In genomic region chr4:154294262-154294731, GRCm38 (mm10) we compare ENCODE assay signal across 15 mouse cellular contexts. TPM values are rescaled to one million over a fixed set of nuclear protein-coding genes. Genes with fewer than 3 reads are reported as not detected.
DNase-seq lines count a peak whose midpoint lies in the region; ATAC-seq and TF ChIP-seq lines count a peak whose summit lies in the region.
"Had no signal": no experiment of that assay in that cellular context is flagged by ENCODE, and none has a peak within 500 bp of the region (broad histone marks: within the 10 kb centered on the region; RNA-seq: fewer than 3 reads in every experiment).

No protein-coding gene starts in this region.

- H3K27ac ChIP-seq in lung, embryonic 16.5 days (ENCODE audit: low read length), result peak overlapping the region; percentile 43
- peak overlapping the region; percentile 74 for H3K27ac ChIP-seq in intestine, postnatal 0 days (ENCODE audit: low read depth, low read length)
- peak overlapping the region; percentile 82 for H3K27ac ChIP-seq in stomach, embryonic 15.5 days
- H3K27ac ChIP-seq in hindbrain, embryonic 12.5 days, result no peak overlapping the region

- H3K36me3 ChIP-seq in lung, embryonic 16.5 days (ENCODE audit: control insufficient read depth, insufficient read depth, low read length), result no peaks in the 10 kb centered on the region
- H3K36me3 ChIP-seq in intestine, postnatal 0 days (ENCODE audit: control insufficient read depth, insufficient read depth), result peaks cover 24% of the 10 kb centered on the region; the same call in 1 of the 2 replicates
- H3K36me3 ChIP-seq in stomach, embryonic 15.5 days, result no peaks in the 10 kb centered on the region
- H3K36me3 ChIP-seq in hindbrain, embryonic 12.5 days, result no peaks in the 10 kb centered on the region

- no peak overlapping the region for H3K4me2 ChIP-seq in lung, embryonic 16.5 days (ENCODE audit: low read depth, low read length)
- peak overlapping the region; percentile 52 for H3K4me2 ChIP-seq in intestine, postnatal 0 days (replicated peaks; ENCODE audit: low read depth)
- peak overlapping the region; percentile 23; the same call in 1 of the 2 replicates for H3K4me2 ChIP-seq in stomach, embryonic 15.5 days
- H3K4me2 ChIP-seq in hindbrain, embryonic 12.5 days (replicated peaks), result no peak overlapping the region

- H3K27me3 ChIP-seq in lung, embryonic 16.5 days (ENCODE audit: control insufficient read depth, insufficient read depth, low read depth, low read length), result peaks cover 6% of the 10 kb centered on the region
- no peaks in the 10 kb centered on the region for H3K27me3 ChIP-seq in intestine, postnatal 0 days (replicated peaks; ENCODE audit: control insufficient read depth, insufficient read depth, low read length)
- H3K27me3 ChIP-seq in stomach, embryonic 15.5 days (replicated peaks), result no peaks in the 10 kb centered on the region
- peaks cover 15% of the 10 kb centered on the region for H3K27me3 ChIP-seq in hindbrain, embryonic 12.5 days

- no peak for DNase-seq in lung, postnatal 25 days (ENCODE audit: low spot score)
- DNase-seq in kidney, postnatal 36 days, result peak; percentile 89 to 91
- no peak for DNase-seq in left cerebral cortex, adult 8-10 months (ENCODE audit: low spot score in 2 of 2)
- DNase-seq: adrenal gland, postnatal 25 days; cerebellum, adult 9-11 months; heart, postnatal 4 days; right cerebral cortex, adult 18-20 months; thymus, postnatal 25 days had no signal

- H3K9me3 ChIP-seq in lung, embryonic 16.5 days (ENCODE audit: control insufficient read depth, low read length), result no peaks in the 10 kb centered on the region
- no peaks in the 10 kb centered on the region for H3K9me3 ChIP-seq in intestine, postnatal 0 days (ENCODE audit: control insufficient read depth)
- no peaks in the 10 kb centered on the region for H3K9me3 ChIP-seq in stomach, embryonic 15.5 days
- no peaks in the 10 kb centered on the region for H3K9me3 ChIP-seq in hindbrain, embryonic 12.5 days (replicated peaks)

- peak; percentile 13; the same call in 1 of the 2 replicates for TF ChIP-seq CTCF in intestine, postnatal 0 days (IDR thresholded peaks at IDR 0.05; ENCODE audit: low read depth)

- H3K9ac ChIP-seq in lung, embryonic 16.5 days (ENCODE audit: low read length), result no peak overlapping the region
- no peak overlapping the region for H3K9ac ChIP-seq in intestine, postnatal 0 days (ENCODE audit: low read depth, low read length)
- H3K9ac ChIP-seq in stomach, embryonic 15.5 days, result no peak overlapping the region
- no peak overlapping the region for H3K9ac ChIP-seq in hindbrain, embryonic 12.5 days

- ATAC-seq in lung, embryonic 16.5 days (ENCODE audit: low read depth), result peak; percentile 11; the same call in 1 of the 2 replicates
- ATAC-seq in intestine, postnatal 0 days, result peak; percentile 81
- peak; percentile 86 for ATAC-seq in stomach, embryonic 15.5 days (ENCODE audit: insufficient read depth, low FRiP score, low read depth)
- no peak for ATAC-seq in hindbrain, embryonic 12.5 days (ENCODE audit: low FRiP score)
- ATAC-seq: forebrain, embryonic 16.5 days had no signal

- H3K4me1 ChIP-seq in lung, embryonic 16.5 days (replicated peaks; ENCODE audit: control insufficient read depth, insufficient read depth, low read length), result peaks cover 11% of the 10 kb centered on the region
- H3K4me1 ChIP-seq in intestine, postnatal 0 days (replicated peaks; ENCODE audit: control insufficient read depth, insufficient read depth, low read length), result peaks cover 4% of the 10 kb centered on the region; the same call in 1 of the 2 replicates
- H3K4me1 ChIP-seq in stomach, embryonic 15.5 days, result peaks cover 25% of the 10 kb centered on the region
- peaks cover 9% of the 10 kb centered on the region for H3K4me1 ChIP-seq in hindbrain, embryonic 12.5 days

- 15% methylated on average over 8 of the region's 8 CpGs for WGBS in lung, embryonic 16.5 days
- WGBS in intestine, postnatal 0 days, result 12% methylated on average over 8 of the region's 8 CpGs
- 22% methylated on average over 8 of the region's 8 CpGs for WGBS in stomach, embryonic 15.5 days
- WGBS in hindbrain, embryonic 12.5 days, result 40% methylated on average over 8 of the region's 8 CpGs

- no peak overlapping the region for H3K4me3 ChIP-seq in lung, embryonic 16.5 days (ENCODE audit: low read length)
- no peak overlapping the region for H3K4me3 ChIP-seq in intestine, postnatal 0 days (ENCODE audit: low read depth, low read length)
- H3K4me3 ChIP-seq in stomach, embryonic 15.5 days (replicated peaks), result no peak overlapping the region
- no peak overlapping the region for H3K4me3 ChIP-seq in hindbrain, embryonic 12.5 days

RNA-seq across cellular contexts. Expression of gene Arhgef16, which starts 7.2 kb away (rescaled TPM):
- 25.4 and 26.0 TPM in 2 replicates for polyA plus RNA-seq in lung, embryonic 16.5 days (2015; fragmentation: Nextera tagmentation; extraction: Ambion mirVana)
- 65.9 and 69.4 TPM in 2 replicates for polyA plus RNA-seq in intestine, postnatal 0 days (2015; fragmentation: Nextera tagmentation; extraction: Ambion mirVana)
- 35.9 and 44.0 TPM in 2 replicates for polyA plus RNA-seq in stomach, embryonic 15.5 days (2015; fragmentation: Nextera tagmentation; extraction: Ambion mirVana)
- total RNA-seq in left cerebral cortex, adult 8-10 months (2022), result 1 to 10 TPM; 1.1 to 1.6 (median 1.2) TPM
- polyA plus RNA-seq in hindbrain, embryonic 12.5 days (2016; fragmentation: Nextera tagmentation; extraction: Ambion mirVana), result 3.0 and 4.1 TPM in 2 replicates

RNA-seq across cellular contexts. Expression of gene B230104I21Rik, which starts 41.6 kb away (rescaled TPM):
- not detected in 2 replicates for polyA plus RNA-seq in lung, embryonic 16.5 days (2015; fragmentation: Nextera tagmentation; extraction: Ambion mirVana)
- polyA plus RNA-seq in intestine, postnatal 0 days (2015; fragmentation: Nextera tagmentation; extraction: Ambion mirVana), result not detected in 2 replicates
- polyA plus RNA-seq in stomach, embryonic 15.5 days (2015; fragmentation: Nextera tagmentation; extraction: Ambion mirVana), result not detected in 2 replicates
- total RNA-seq in left cerebral cortex, adult 8-10 months (2022), result not detected
- polyA plus RNA-seq in hindbrain, embryonic 12.5 days (2016; fragmentation: Nextera tagmentation; extraction: Ambion mirVana), result not detected in 2 replicates
- total RNA-seq: adrenal gland, postnatal 25 days; ES-E14; heart, postnatal 4 days; left cerebral cortex, postnatal 10 days had no signal
- polyA plus RNA-seq: forebrain, embryonic 16.5 days had no signal

Comparison
In these comparisons a context has a peak if more than half of its experiments do, and no peak if none do; other contexts are left out.
1. H3K4me2 ChIP-seq: peak in intestine, postnatal 0 days (single experiment) and stomach, embryonic 15.5 days (single experiment); none in lung, embryonic 16.5 days (single experiment) and hindbrain, embryonic 12.5 days (single experiment).
2. DNase-seq: peak in kidney, postnatal 36 days (2 of 2); none in lung, postnatal 25 days (single experiment) and left cerebral cortex, adult 8-10 months (0 of 2).